Mouse (Mus musculus): Measurements from ENCODE around the gene Fto.

Gene Fto

DNA sequence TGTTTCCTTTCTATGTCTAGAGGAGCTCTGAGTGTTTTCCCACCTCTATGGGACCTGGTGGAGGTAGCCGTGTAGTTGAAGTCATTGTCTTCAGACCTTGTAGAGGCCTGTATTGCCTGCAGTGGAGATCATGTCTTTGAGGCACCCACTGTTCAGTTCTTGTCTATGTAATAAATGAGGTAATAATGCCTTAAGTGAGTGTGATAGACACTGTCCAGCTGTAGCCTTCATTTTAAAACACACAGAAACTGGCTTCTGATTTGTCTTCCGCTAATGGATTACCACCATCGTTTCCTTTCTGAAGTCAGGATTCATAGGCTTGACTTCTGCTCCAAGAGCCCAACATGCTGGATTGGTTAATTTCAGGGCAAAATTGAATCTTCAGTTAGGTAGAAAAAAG lies 154.1 kb downstream of the Fto start:
- DNase-seq, result no peak

DNA sequence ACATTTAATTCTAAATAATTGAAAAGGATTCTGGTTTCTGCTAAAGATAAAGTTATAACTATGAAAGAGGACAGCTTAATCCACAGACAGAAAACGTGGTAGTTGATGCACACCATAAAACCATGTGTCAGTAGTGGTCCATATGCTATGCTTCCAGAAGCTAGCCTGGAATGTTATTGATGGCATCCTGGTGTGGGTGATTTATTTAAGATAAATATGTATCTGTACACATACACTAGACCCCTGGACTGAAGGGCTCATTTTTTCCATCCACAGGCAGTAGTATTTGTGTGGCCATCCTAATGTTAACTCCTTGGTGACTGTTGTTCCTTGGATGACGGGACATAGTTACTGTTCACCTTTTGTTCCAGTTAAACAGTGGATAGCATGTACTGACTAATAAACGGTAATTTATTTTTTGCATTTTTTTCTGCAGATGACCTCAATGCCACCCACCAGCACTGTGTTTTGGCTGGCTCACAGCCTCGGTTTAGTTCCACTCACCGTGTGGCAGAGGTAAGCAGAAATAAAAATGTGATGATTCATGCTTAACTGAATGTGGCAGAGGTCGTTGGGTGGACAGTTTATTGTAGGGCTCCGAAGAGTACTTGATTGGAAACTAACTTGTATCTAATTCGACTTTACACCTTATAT lies 154.7 kb downstream of the Fto start:
- no peak for DNase-seq

DNA sequence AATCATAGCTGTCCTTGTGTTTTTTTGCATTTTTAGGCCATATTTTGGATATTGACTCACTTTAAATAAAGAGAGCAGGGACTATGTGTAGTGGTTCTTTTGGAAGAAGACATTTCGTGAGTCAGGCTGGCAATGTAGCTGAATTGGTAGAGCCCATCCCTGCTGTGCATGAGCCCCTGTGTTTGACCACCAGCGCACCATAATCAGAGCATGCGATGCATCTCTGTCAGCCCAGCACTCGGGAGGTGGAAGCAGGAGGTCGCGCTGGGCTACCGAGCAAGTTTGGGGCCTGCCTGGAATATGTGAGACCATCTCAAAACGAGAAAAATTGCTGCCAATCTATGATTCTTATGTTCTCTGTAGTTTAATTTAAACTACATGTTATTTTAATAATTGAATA lies 156.1 kb downstream of the Fto start:
- no peak for DNase-seq

DNA sequence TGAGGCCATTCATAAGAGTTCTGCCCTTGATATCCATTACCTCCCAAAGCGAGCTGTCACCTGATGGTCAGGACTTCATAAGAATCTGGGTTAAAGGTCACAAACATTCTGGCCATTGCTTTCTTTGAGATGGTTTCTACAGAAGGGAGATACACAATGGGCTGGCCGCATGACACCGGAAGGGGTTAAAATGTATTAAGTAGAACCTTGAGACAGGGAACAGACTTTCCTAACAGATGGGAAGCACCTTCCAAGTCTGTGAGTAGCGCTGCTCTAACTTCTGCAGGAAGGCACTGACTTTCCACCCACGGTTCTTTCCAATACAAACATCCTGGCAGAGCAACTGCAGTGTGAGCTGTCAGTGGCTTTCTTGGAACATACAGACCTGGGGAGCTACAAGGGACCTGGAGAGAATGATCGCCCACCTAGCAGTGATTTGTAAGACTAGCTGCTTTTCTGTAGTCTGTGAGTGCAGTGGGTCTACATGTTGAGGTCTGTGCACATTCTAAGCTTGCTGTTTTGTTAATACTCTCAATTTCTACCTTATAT lies 161.5 kb downstream of the Fto start:
- no peak for DNase-seq

DNA sequence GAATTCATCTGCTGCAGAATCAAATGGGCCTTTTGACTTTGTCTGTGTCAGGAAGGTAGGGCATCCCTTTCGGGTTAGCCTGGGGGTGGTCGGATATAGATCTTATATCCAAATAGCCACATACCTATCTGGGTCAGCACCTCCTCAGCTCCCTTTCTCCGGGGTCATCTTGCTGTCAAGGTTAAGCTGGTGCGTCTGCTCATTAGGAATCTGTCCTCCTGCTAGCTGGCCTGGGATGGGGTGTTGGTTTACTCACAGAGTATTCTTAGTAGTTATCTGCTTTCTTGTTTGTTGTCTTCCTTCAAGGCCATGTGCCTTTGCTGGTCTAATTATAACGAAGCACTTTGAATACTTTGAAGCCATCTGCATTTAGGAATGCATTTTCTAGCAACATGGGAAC lies 163.7 kb downstream of the Fto start:
- no peak for DNase-seq

DNA sequence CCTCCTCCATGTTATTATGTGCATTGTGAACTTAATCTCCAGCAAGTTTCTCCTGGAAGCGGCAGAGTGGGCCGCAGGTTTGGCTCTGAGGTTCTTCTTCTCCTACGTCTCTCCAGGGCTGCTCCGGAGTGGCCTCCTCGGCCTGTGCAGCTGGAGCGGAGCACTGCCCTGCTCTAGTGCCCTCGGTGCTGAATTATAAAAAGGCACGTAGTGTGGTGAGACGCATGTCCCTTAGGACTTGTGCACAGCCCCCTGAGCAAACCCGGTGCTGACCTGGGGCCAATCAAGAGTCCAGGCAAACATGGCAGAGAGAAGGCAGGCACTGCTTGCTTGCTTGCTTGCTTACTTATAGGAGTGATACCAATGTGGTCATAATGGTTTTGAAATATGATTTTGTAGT lies 164.1 kb downstream of the Fto start:
- no peak for DNase-seq

DNA sequence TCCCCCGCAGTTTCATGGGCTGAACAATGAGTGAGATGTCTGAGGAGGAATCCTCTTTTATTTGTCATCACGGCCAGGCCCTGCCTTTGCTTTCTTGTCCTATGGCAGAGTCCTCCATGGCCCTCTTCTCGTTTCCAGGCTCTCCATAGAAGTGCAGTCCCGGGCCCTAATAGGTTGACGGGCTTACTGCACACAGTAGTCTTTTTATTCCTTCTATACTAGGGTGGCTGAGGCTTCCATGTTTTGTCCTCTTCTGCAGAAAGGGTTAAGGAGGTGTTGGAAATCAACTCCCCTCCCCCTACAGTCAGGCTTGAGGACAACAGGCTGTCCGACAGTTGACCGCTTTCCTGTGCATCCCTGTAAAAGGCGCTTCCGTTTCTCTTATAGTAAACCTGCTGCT lies 169.2 kb downstream of the Fto start:
- DNase-seq, result no peak

DNA sequence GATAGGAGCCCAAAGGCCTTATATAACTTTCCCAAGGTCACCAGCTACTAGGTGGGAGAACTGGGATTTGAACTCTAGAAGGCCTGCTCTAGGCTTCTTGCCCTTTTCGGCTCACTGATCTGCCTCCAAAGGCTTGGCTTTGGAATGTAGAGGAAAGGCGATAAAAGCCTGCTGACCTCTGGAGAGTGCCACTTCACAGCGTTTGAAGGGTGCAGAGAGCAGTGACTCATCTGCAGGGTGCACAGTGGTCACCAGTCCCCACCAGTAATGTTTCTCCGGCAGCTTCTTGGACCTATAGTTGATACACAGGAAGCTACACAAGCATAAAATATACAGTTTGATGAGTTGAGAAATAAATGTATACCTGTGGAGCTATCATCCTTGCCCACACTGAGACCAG lies 173.1 kb downstream of the Fto start:
- DNase-seq, result no peak

DNA sequence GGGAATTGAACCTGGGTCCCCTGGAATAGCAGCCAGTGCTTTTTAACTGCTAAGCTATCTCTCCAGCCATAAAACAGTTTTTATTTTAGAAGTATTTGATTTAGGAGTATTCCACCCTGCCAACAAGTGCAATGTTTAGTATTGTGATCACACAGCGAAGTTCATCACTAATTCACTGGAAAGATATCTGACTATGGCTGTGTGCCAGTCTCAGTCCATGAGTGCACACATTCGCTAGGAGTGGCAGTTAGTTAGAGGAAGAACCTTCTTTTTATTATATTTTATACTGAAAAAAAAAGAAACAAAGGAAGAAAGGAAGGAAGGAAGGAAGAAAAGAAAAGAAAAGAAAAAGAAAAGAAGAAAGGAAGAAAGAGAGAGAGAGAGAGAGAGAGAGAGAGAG lies 174.1 kb downstream of the Fto start:
- DNase-seq, result no peak

DNA sequence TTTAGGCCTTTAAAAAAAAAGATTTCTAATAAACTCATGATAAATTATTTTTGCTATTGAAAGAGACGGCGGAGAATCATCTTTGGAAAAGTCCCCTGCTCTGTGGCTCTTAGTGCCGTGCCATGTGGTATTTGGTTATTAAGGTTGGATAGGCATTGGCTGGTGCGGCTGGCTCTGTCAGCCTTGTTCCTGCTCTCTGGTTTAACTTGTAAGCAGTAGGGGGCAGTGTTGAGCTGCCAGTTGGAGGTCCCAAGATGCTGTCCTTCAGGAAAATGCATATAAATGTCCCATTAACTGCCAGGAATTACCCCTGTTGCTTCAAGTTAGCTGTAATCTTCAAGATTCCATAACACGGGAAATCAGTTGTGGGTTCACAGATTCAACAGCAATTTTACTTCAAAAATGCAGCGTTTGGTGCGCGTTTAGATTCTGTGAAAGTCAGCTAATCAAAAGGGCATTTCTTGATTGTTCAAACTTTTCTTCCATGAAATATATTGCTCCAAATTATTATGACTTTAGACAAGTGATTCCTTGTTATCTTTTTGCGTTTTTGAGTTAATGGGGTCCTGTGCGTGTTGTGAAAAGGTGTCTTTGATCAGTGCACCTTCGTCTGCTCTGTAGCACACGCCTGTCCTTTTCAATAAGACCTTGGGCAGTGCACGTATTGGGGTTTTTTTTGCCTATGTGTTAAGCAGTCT lies 174.9 kb downstream of the Fto start:
- DNase-seq, result peak; percentile 70

DNA sequence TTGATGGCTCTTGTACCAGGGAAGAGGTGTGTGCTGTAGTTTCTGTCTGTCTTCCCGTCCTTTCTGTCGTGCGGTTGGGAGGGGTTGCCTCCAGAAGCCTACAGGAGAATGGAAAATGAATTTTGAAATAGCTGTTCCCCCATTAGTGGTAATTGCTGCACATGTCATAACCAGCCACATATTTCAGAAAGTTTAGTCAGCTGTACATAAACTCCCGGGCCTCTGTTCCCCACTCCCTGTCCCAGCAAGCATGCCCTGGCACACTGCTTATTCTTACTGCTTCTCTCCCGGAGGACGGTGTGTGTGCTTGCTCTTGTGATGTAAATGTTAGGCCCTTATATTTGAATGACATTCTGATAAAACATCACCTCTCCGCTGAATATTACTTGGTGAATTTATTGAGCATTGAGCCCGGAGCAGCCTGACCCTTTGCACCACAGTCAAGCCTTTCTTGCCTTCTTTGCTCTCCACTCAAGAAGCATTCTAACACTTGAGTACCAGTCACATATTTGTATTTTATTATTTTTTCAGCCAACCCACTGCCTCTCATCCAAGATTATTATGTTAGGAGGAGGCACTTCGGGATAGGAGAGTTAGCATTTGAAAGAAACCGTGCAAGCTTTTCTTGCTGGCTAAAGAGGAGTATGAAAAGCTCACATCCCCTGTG lies 175.6 kb downstream of the Fto start:
- no peak for DNase-seq

DNA sequence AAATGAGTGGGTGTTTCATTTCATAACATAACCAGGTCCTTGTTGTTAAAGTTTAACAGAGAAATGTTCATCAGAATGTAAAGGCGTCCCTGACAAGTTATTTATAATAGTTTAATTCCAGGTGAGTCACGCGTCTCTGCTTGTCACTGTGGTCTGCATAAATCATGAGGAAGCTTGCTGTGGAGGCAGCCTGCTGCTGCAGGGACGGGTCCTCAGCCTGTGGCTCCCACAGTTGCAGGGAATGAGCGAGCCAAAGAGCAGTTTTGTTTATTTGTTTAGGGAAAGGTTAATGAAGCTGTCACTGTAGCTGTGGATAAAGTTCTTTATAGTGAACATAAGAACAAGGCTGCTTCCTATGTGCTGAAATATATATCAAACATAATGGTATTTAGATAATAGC lies 176.7 kb downstream of the Fto start:
- no peak for DNase-seq

DNA sequence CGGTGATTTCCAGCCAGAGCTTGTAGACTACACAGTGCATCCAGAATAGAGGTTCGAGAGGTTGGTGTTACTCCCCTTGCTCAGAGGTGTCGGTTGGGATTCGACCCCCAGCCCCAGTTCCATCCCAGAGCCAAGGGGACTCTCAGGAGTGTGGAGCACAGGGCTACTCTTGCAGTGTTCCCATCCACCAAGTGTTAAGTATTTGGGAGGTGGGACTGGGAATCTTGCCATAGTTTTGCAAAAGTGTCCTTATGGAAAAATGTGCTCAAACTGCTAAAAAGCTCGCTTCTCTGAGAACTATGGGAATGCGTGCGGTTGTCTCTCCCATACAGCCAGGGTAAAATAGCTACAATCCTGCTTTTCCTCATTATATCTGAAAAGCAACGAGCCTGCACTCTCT lies 180.0 kb downstream of the Fto start:
- no peak for DNase-seq

DNA sequence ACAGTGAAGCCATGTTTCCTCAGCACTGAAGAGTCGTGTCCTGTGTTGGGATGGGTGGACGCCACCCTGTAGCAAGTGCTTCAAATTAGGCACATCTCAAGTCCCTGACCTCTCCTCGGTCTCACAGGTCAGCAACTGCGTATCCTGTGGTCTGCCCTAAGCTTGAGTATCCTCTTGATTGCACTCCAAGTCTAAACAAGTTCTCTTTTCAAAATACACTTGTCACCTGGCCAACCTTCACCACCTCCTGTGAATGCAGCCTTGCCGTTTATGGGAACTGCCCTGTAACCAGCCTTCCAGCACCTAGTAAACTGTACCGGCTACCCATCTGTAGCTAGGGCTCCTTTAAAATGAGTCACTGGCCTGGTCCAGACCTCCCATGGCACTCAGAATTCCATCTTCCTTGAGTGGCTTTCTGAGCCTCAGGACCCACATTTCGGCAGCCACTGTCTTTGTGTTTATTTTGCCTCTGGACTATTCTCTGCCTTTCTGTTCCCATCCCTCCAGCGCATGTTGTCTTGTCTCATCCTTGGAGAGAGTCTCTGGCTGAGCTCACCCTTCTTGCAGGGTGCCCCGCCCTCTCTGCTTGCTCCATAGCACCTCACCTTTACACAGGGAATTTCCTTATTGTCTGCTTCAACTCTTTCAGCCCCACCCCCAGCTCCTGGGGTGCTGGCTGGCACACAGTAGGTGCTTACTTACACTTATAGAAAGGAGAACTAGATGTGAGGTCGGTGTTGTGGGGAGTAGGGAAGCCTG lies 181.4 kb downstream of the Fto start:
- no peak for DNase-seq

DNA sequence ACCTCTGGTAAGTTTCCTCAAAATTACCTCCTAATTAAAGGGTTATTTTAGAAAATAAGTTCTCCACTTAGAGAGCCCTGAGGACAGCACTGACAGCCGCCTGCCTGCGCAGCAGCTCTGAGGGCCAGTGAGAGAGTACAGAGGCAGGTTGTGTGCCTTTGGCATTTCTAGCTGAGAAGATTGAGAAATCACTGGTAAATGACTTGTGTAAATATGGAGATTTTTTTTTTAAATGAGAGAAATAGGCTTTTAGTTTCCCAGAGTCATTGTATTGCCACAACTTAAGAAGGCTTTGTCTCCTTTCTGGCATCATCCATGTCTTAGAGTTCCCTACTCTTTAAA lies 181.9 kb downstream of the Fto start:
- DNase-seq, result no peak

DNA sequence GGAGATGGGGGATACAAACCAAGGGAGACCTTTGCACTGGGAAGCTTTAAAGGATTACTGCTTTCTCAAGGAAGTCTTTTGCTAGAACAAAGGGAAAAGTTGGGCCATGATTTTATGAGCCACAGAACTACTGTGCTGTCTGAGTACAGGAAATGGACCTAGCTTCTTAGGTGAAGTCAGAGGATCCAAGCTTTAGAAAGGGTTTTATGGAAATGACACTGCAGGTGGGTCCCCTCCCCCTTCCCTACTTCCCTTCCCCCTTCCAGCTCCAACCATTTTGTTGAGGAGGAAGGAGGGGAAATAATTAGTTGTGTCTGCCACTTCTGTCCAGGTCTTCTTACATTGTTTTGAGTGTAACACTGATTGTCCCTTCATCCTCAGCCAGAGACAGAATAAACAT lies 182.7 kb downstream of the Fto start:
- no peak for DNase-seq

DNA sequence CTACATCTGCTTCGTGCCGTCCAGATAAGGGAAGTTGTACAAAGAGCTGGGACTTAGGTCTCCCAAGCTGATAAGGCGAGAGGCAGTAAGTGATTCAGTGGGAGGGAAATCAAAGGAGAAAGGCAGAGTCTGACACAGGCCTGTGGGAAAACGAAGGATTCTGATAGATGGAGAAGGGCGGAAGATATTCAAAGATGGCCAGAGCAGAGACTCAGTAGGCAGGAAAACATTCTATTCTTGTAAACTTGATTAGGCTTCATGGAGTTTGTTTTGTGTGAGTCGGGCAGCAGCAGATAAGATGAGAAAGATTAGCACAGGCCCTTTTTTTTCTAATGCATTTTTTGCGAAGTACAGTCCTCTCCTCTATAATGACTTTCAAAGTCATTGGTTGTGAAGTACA lies 183.6 kb downstream of the Fto start:
- DNase-seq, result no peak

DNA sequence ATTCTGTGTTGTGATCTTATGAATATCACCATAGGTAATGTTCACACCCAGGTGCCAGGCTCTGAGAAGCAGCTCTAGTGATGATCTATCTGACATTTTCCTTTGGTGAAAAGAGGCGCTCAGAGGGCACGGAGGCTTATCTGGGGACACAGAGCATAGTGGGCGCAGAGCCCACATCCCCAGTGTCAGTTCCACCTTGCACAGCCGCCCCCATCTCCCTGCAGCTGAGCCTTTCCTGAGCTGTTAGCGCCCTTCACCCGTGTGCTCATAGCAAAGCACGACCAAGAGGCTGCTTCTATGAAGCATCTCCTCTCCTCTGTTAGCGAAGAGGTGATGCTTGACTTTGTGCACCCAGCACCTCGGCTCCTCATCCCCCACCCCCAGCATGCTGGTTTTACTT lies 185.3 kb downstream of the Fto start:
- DNase-seq, result no peak

DNA sequence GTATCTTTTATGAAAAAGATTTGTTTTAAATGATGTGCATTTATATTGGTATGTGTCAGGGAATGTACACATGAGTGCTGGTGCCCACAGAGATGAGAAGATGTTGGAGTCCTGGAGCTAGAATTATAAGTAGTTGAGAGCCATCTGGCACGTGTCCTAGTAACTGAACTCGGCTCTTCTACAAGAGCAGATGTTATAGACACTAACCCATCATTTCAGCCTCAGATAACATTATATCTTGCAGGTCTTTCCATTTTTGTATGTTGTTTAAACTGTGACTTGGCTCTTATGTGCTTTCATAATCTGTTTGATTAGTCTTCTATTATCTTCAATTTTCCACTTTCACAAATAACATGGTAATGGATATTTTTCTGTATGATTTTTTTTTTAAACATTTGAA lies 186.0 kb downstream of the Fto start:
- DNase-seq, result no peak

DNA sequence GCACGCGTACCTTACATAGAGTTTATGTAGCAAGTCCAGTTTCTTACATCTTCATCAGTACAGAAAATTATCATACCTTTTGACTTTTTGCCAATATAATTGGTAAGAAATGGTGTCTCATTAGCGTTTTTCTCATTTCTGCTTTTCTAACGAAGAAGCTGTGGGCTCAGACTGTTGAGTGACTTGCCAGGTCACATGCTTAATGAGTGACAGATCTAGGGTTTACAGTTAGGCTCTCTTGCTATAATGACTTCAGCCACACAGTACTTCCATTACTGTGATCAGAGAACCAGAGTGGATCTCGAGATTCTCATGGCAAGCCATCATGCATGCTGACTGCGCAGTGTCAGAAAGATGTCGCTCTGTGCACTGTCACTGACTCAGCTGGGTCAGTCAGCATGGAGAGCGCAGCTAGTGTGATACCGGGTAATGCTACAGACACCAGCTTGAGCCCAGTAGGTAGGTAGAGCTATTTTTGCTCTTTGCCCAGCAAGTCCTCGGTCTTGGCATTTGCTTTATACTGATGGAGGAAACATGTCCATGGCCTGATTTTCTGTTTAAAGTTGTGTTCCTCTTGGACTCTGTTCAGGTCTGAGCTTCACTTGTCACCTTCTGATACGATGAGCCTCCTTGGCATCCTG lies 188.8 kb downstream of the Fto start:
- DNase-seq, result peak; percentile 65

DNA sequence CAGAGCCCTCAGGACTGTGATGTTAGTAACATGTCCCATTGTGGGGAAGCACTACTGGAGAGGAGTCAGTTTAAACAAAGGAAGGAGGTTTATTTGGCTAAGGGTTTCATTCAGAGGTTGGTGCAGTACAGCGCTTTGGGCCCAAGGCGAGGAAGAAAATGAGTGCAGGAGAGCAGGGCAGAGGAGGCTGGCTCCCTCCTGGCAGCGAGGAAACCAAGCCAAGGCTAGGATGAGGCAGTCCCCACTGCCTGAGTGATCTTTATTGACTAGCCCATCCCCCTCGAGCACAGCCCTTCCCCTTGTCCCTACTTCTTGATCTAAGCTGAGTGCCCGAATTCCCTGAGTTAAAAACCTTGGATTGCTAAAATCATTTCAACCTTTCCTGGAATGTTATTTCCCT lies 189.5 kb downstream of the Fto start:
- DNase-seq, result peak; percentile 19

DNA sequence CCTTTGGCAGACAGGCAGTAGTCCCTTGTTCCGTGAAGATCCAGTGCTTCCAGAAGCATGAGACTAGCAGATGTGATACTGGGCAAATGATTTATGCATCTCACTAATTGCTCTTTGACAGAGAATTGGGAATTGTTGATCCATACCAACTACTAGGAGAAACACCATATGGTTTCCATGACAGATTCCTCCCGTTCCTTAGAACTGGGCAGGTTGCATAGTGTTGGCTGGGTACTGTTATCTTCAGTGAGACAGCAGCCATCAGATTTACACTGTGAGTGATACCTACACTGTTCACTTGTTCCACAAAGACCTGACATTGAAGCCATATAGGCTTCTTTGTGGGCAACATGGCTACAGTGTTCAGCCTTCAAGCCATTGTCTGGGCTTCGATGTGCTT lies 191.0 kb downstream of the Fto start:
- no peak for DNase-seq

DNA sequence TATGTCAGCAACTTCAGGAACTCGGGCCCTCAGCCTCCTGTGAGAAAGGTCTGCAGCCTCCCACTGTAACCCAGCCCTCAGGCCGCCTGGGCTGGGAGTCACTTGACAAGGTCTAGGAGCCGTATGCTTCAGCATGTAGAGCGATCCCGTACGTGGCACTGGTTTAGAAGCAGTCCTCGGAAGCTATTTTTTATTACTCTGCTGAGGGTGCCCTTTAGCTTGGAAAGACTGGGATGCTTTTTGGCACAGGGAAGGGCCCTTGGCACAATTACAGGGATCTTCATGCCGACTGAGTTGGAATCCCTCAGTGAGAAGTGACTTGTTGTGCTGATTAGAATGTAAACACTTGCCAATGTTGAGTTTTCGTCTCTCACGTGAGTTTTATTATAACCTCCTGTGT lies 191.6 kb downstream of the Fto start:
- peak; percentile 48 for DNase-seq

Data from cerebellum, adult 11 months (tissue).